Mouse (Mus musculus) embryonic facial prominence, embryonic 11.5 days (tissue): Measurements from ENCODE around the gene Olfr118. TPM values are rescaled to one million over a fixed set of nuclear protein-coding genes. Genes with fewer than 3 reads are reported as not detected.
"Not testable (repeated sequence)": the region's sequence is repeated elsewhere in the genome, so short reads cannot be mapped to it uniquely, and the experiment has no call there.

Experiments
- ATAC-seq: fragments of 200-750 bp; cut with Nextera tagmentation; replicated peaks from 2 replicates; pipeline ENCODE4 v1.8.0; 2017; ENCODE audit warnings: low read depth; ENCODE audit not compliant: insufficient number of reproducible peaks, low FRiP score, low TSS enrichment
- DNase-seq: peaks from one replicate; pipeline ENCODE4 v3.0.0-alpha.2; 2015; ENCODE audit warnings: low spot score
- H3K27ac ChIP-seq: fragments of 300-500 bp; sonication (generic); replicated peaks from 2 replicates; pipeline ENCODE4 v1.5.1; 2014; ENCODE audit warnings: mild to moderate bottlenecking, low read depth, low read length, control low read depth
- H3K27me3 ChIP-seq: fragments of 300-500 bp; sonication (generic); 2 replicates; pipeline ENCODE4 v1.6.1; 2014; ENCODE audit warnings: mild to moderate bottlenecking, low read length, moderate library complexity, mixed read lengths; ENCODE audit not compliant: control insufficient read depth, insufficient read depth
- H3K36me3 ChIP-seq: fragments of 300-500 bp; sonication (generic); replicated peaks from 2 replicates; pipeline ENCODE4 v1.6.1; 2014; ENCODE audit warnings: low read depth, mild to moderate bottlenecking, low read length, moderate library complexity, mixed read lengths; ENCODE audit not compliant: control insufficient read depth, insufficient read depth
- H3K4me1 ChIP-seq: fragments of 300-500 bp; sonication (generic); 2 replicates; pipeline ENCODE4 v1.6.1; 2014; ENCODE audit warnings: low read length, mixed read lengths; ENCODE audit not compliant: control insufficient read depth, insufficient read depth
- H3K4me2 ChIP-seq: fragments of 300-500 bp; sonication (generic); 2 replicates; pipeline ENCODE4 v1.6.1; 2014; ENCODE audit warnings: low read depth, mild to moderate bottlenecking, control low read depth, low read length, moderate library complexity
- H3K4me3 ChIP-seq: fragments of 300-500 bp; sonication (generic); 2 replicates; pipeline ENCODE4 v1.5.1; 2014; ENCODE audit warnings: low read depth, low read length, control low read depth
- H3K9ac ChIP-seq: fragments of 300-500 bp; sonication (generic); replicated peaks from 2 replicates; pipeline ENCODE4 v1.6.1; 2014; ENCODE audit warnings: mild to moderate bottlenecking, control low read depth, low read length
- H3K9me3 ChIP-seq: fragments of 300-500 bp; sonication (generic); replicated peaks from 2 replicates; pipeline ENCODE4 v1.6.1; 2016; ENCODE audit warnings: mild to moderate bottlenecking, low read length, inconsistent platforms, mixed read lengths; ENCODE audit not compliant: control insufficient read depth
- WGBS: fragments of 180-500 bp; shearing (Covaris S2); extraction: QIAGEN DNeasy Blood & Tissue Kit; methylation state at CpG from one replicate; pipeline ENCODE4 v1.1.7; 2014; 5-methylcytosine and 5-hydroxymethylcytosine counted together
- polyA plus RNA-seq: library from polyadenylated mRNA; unstranded; fragments of >200 nt; fragmentation: Nextera tagmentation; extraction: Ambion mirVana; gene quantifications from 2 replicates; pipeline ENCODE4 v1.2.1, GENCODE M21; 2014

The Olfr118 gene
- not detected in 2 replicates for polyA plus RNA-seq

- no peak within 1 kb of the TSS for H3K9ac ChIP-seq
- H3K4me2 ChIP-seq = no peak within 1 kb of the TSS
- H3K4me1 ChIP-seq = no peaks in the 10 kb centered on the region
- H3K36me3 ChIP-seq = no peaks in the 10 kb centered on the region
- H3K9me3 ChIP-seq = no peaks in the 10 kb centered on the region
- 68% methylated on average over 2 of the region's 2 CpGs for WGBS
- no peak within 1 kb of the TSS for H3K27ac ChIP-seq
- H3K4me3 ChIP-seq = no peak within 1 kb of the TSS
- no peak for ATAC-seq
- DNase-seq = no peak
- no peaks in the 10 kb centered on the region for H3K27me3 ChIP-seq
Measured at GRCm38 (mm10) chr17:37666688-37667087, at the start of gene Olfr118. TSS of gene Olfr118 (plus strand) at chr17:37666988.

DNA sequence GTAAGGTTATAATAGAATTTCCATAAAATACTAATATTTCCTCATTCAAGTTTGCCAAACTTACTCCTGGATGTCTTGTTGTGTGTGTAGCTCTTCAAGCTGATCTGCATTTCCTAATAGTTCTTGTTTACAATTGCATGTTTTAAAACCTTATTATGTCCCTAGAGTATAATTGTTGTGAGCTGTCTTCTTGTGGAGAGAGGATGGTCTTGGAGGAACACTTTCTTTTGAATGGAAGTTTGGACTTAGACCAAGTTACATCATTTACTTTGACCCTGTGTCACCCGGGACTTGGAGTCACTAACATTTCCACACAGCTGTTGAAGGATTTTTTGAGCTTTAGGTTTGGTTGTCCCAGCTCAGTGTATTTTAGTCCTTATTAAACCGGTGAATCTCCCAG is 39.8 kb upstream of the Olfr118 start, which contains the start of the genes Olfr115 and Olfr116:
Olfr115 (minus strand) TSS at position 101 of the 400 bp plus-strand sequence.
Olfr116 (minus strand) TSS at position 191 of the 400 bp plus-strand sequence.
- WGBS = 80% methylated on average over 2 of the region's 2 CpGs
- Histone ChIP-seq H3K4me2 (no peak within 1 kb of the TSS), H3K27ac (no peak within 1 kb of the TSS), H3K4me1 (no peaks in the 10 kb centered on the region), H3K9me3 (no peaks in the 10 kb centered on the region), H3K36me3 (no peaks in the 10 kb centered on the region), H3K9ac (no peak within 1 kb of the TSS), H3K4me3 (no peak within 1 kb of the TSS), H3K27me3 (no peaks in the 10 kb centered on the region)
- no peak for DNase-seq
- ATAC-seq = no peak

GRCm38 (mm10) chr17:37663682-37664081 is 3.1 kb upstream of the Olfr118 start, which contains the start of gene Olfr117:
TSS of gene Olfr117 (minus strand) at chr17:37663782.
- H3K27me3 ChIP-seq = no peaks in the 10 kb centered on the region
- no peaks in the 10 kb centered on the region for H3K9me3 ChIP-seq
- no peak within 1 kb of the TSS for H3K4me3 ChIP-seq
- DNase-seq (no peak), ATAC-seq (no peak)
- 55% methylated on average over 1 of the region's 1 CpGs for WGBS
- H3K9ac ChIP-seq = no peak within 1 kb of the TSS
- no peak within 1 kb of the TSS for H3K27ac ChIP-seq
- no peaks in the 10 kb centered on the region for H3K36me3 ChIP-seq
- H3K4me2 ChIP-seq = no peak within 1 kb of the TSS
- H3K4me1 ChIP-seq = no peaks in the 10 kb centered on the region

DNA sequence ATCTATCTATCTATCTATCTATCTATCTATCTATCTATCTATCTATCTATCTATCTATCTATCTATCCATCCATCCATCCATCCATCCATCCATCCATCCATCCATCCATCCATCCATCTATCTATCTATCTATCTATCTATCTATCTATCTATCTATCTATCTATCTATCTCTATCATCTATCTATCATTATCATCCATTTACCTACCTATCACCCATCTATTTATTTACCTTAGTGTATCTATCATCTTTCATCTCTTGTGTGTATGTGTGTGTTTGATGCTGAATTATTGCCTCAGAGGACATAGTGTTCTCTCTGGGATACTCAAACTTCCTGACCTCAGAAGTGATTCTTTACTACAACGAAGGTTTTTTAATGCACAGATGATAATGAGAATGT is 29.5 kb downstream of the Olfr118 start, which contains the start of gene Olfr119:
Olfr119 (plus strand) TSS at position 301 of the 400 bp plus-strand sequence.
- not testable (repeated sequence) for H3K4me2 ChIP-seq, H3K9ac ChIP-seq, DNase-seq, H3K4me1 ChIP-seq, H3K4me3 ChIP-seq, H3K9me3 ChIP-seq, H3K27me3 ChIP-seq, H3K27ac ChIP-seq, ATAC-seq, H3K36me3 ChIP-seq
- WGBS = 74% methylated on average over 1 of the region's 1 CpGs

DNA sequence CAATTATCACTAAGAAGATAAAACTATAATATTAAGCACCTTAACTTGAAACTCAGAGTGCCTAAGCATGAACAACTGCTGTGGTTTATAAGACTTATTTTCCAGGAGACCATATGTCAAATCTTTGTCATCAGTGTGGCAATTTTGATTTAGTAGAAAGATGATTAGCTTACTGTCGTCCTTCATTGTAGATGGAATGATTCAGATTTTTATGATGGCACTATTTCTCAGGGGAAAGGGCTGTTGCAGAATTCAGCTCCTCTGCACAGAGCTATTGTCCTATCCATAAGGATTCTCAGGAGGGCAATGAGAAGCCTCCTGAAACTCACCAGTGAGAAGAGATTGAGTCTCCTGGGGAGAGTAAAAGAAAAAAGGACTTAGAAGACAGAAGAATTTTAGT is 54.7 kb downstream of the Olfr118 start, which contains the start of gene Olfr120:
Olfr120 (plus strand) TSS at position 301 of the 400 bp plus-strand sequence.
- H3K36me3 ChIP-seq = no peaks in the 10 kb centered on the region
- no peaks in the 10 kb centered on the region for H3K27me3 ChIP-seq
- H3K27ac ChIP-seq = no peak within 1 kb of the TSS
- ATAC-seq (no peak), DNase-seq (no peak)
- no peak within 1 kb of the TSS for H3K4me2 ChIP-seq
- H3K4me3 ChIP-seq = no peak within 1 kb of the TSS
- no peaks in the 10 kb centered on the region for H3K9me3 ChIP-seq
- no peaks in the 10 kb centered on the region for H3K4me1 ChIP-seq
- WGBS = 59% methylated on average over 1 of the region's 1 CpGs
- H3K9ac ChIP-seq = no peak within 1 kb of the TSS

Other genes with a start within 250 kb of the Olfr118 start
- not detected in 2 replicates for gene Olfr108, start 221.5 kb upstream of the Olfr118 start, polyA plus RNA-seq
- gene Olfr109, start 208.1 kb upstream of the Olfr118 start, polyA plus RNA-seq = not detected in 2 replicates
- not detected in 2 replicates for gene H2-M2, start 183.4 kb upstream of the Olfr118 start, polyA plus RNA-seq
- not detected in 2 replicates for gene Olfr110, start 174.5 kb upstream of the Olfr118 start, polyA plus RNA-seq
- not detected in 2 replicates for gene Olfr111, start 159.0 kb upstream of the Olfr118 start, polyA plus RNA-seq
- not detected in 2 replicates for gene Olfr112, start 97.5 kb upstream of the Olfr118 start, polyA plus RNA-seq
- gene Olfr113, start 89.3 kb upstream of the Olfr118 start, polyA plus RNA-seq = not detected in 2 replicates
- gene Olfr114, start 74.2 kb upstream of the Olfr118 start, polyA plus RNA-seq = not detected in 2 replicates
- gene Olfr115, start 39.9 kb upstream of the Olfr118 start, polyA plus RNA-seq = not detected in 2 replicates
- not detected in 2 replicates for gene Olfr116, start 39.8 kb upstream of the Olfr118 start, polyA plus RNA-seq
- gene Olfr117, start 3.2 kb upstream of the Olfr118 start, polyA plus RNA-seq = not detected in 2 replicates
- not detected in 2 replicates for gene Olfr119, start 29.6 kb downstream of the Olfr118 start, polyA plus RNA-seq
- gene Olfr120, start 54.8 kb downstream of the Olfr118 start, polyA plus RNA-seq = not detected in 2 replicates
- not detected in 2 replicates for gene Olfr121, start 81.9 kb downstream of the Olfr118 start, polyA plus RNA-seq
- not detected in 2 replicates for gene Olfr122, start 101.6 kb downstream of the Olfr118 start, polyA plus RNA-seq
- not detected in 2 replicates for gene Olfr123, start 126.5 kb downstream of the Olfr118 start, polyA plus RNA-seq
- gene Olfr124, start 132.9 kb downstream of the Olfr118 start, polyA plus RNA-seq = not detected in 2 replicates
- not detected in 2 replicates for gene Olfr125, start 166.0 kb downstream of the Olfr118 start, polyA plus RNA-seq
- gene Olfr126, start 180.5 kb downstream of the Olfr118 start, polyA plus RNA-seq = not detected in 2 replicates
- gene Olfr127, start 233.4 kb downstream of the Olfr118 start, polyA plus RNA-seq = not detected in 2 replicates